Mouse (Mus musculus): ENCODE measurements at regions not wholly inside any gene's neighbourhood (a gene's known extent, or its start where the extent isn't known, plus 50 kb on each side); places are given as distances from the start of the nearest gene placed in this dataset.

DNA sequence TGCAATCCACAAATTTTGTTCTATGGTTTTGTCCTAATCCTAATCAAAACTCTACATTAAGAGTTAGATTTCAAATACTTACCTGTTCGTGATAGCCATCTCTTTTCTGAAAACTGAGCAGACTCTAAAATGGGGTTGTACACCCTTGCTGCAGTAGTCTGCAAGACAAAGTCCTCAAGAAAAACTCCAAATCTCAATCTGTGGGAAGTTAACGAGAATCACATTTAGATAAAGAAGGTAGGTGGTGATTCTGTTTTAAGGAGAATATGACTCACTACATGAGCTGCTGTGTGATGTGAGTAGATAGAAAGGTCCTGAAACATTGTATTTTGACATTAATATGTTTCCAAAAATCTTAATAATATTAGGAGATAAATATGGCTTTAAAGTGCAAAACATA is 107.6 kb downstream of the Anxa1 start:
- TF ChIP-seq CTCF (IDR thresholded peaks at IDR 0.05; ENCODE audit: borderline replicate concordance, extremely low read depth, insufficient read depth, insufficient read length) (no peak), POLR2A (IDR thresholded peaks at IDR 0.05; ENCODE audit: borderline replicate concordance, extremely low read depth, insufficient read depth, insufficient read length, poor library complexity, severe bottlenecking) (no peak)

Data from brain, embryonic 14.5 days (tissue).